8 mouse cellular contexts compared by ENCODE assay signal in the genomic region with DNA sequence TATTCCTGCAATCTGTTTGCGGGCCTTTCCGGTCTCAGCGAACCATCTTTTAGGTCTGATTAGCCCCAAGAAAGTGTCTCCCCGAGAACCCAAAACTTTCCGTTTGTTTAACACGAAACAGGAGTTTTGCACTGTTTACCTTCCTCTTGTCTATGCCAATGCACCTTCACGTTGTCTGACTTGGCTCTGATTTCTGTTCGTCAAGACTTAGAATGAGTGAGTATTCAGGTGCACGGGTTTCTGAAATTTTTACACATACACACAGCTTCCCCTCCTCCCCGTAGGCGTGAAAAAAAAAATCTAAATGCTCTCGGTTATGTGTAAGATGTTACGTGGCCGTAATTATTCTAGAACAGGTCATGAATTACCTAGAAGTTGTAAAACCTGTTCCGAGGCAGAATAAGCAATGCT. TPM values are rescaled to one million over a fixed set of nuclear protein-coding genes. Genes with fewer than 3 reads are reported as not detected.
DNase-seq lines count a peak whose midpoint lies in the region; ATAC-seq lines count a peak whose summit lies in the region.

No protein-coding gene starts in this region.

- no peaks in the 10 kb centered on the region for H3K27me3 ChIP-seq in heart, embryonic 15.5 days
- no peaks in the 10 kb centered on the region for H3K27me3 ChIP-seq in lung, embryonic 16.5 days (ENCODE audit: control insufficient read depth, insufficient read depth, low read depth, low read length)
- no peaks in the 10 kb centered on the region for H3K27me3 ChIP-seq in stomach, embryonic 16.5 days (ENCODE audit: control insufficient read depth, insufficient read depth, low read length)

- WGBS in heart, embryonic 15.5 days: under 1% methylated on average over 15 of the region's 15 CpGs
- WGBS in lung, embryonic 16.5 days: under 1% methylated on average over 15 of the region's 15 CpGs
- under 1% methylated on average over 15 of the region's 15 CpGs for WGBS in stomach, embryonic 16.5 days

- no peak for ATAC-seq in heart, embryonic 15.5 days (replicated peaks; ENCODE audit: insufficient number of reproducible peaks, insufficient read depth, low FRiP score, low read depth)
- ATAC-seq in lung, embryonic 16.5 days (ENCODE audit: low read depth): no peak
- no peak for ATAC-seq in stomach, embryonic 16.5 days (ENCODE audit: insufficient read depth, low FRiP score)

- no peaks in the 10 kb centered on the region for H3K9me3 ChIP-seq in heart, embryonic 15.5 days (replicated peaks)
- no peaks in the 10 kb centered on the region for H3K9me3 ChIP-seq in lung, embryonic 16.5 days (ENCODE audit: control insufficient read depth, low read length)
- no peaks in the 10 kb centered on the region for H3K9me3 ChIP-seq in stomach, embryonic 16.5 days (replicated peaks; ENCODE audit: control insufficient read depth, low read length)

- no peaks in the 10 kb centered on the region for H3K36me3 ChIP-seq in heart, embryonic 15.5 days
- no peaks in the 10 kb centered on the region for H3K36me3 ChIP-seq in lung, embryonic 16.5 days (ENCODE audit: control insufficient read depth, insufficient read depth, low read length)
- H3K36me3 ChIP-seq in stomach, embryonic 16.5 days (ENCODE audit: control insufficient read depth, insufficient read depth, low read length): no peaks in the 10 kb centered on the region

- intact Hi-C loops in heart, postnatal 25 days (cut with DNase I): loop anchor here (10.0 kb wide), 1 partner anchor 981 kb away; the partner anchor contains the start of gene Stam

- no peak for DNase-seq in heart, postnatal 25 days (ENCODE audit: low spot score)
- DNase-seq in MN1 (ENCODE audit: low spot score): peak; percentile 17
- peak; percentile 46 for DNase-seq in forelimb bud, embryonic 11.5 days (ENCODE audit: low read depth, low spot score)
- DNase-seq in ovary, postnatal 36 days (ENCODE audit: low spot score): no peak
- DNase-seq in urinary bladder, postnatal 10 days (ENCODE audit: low spot score): no peak

- H3K4me2 ChIP-seq in heart, embryonic 15.5 days: peak overlapping the region; percentile 67
- H3K4me2 ChIP-seq in lung, embryonic 16.5 days (ENCODE audit: low read depth, low read length): peak overlapping the region; percentile 72
- peak overlapping the region; percentile 71 for H3K4me2 ChIP-seq in stomach, embryonic 16.5 days (ENCODE audit: low read depth, low read length)

- peak overlapping the region; percentile 90 for H3K27ac ChIP-seq in heart, embryonic 15.5 days
- H3K27ac ChIP-seq in lung, embryonic 16.5 days (ENCODE audit: low read length): peak overlapping the region; percentile 95
- peak overlapping the region; percentile 96 for H3K27ac ChIP-seq in stomach, embryonic 16.5 days (ENCODE audit: low read length)

- peak overlapping the region; percentile 91 for H3K9ac ChIP-seq in heart, embryonic 15.5 days
- H3K9ac ChIP-seq in lung, embryonic 16.5 days (ENCODE audit: low read length): peak overlapping the region; percentile 97
- H3K9ac ChIP-seq in stomach, embryonic 16.5 days (ENCODE audit: low read length): peak overlapping the region; percentile 96

- H3K4me1 ChIP-seq in heart, embryonic 15.5 days (replicated peaks): peaks cover 28% of the 10 kb centered on the region
- H3K4me1 ChIP-seq in lung, embryonic 16.5 days (replicated peaks; ENCODE audit: control insufficient read depth, insufficient read depth, low read length): peaks cover 11% of the 10 kb centered on the region
- peaks cover 21% of the 10 kb centered on the region for H3K4me1 ChIP-seq in stomach, embryonic 16.5 days (ENCODE audit: control insufficient read depth, insufficient read depth, low read length)

- H3K4me3 ChIP-seq in heart, embryonic 15.5 days: peak overlapping the region; percentile 85
- peak overlapping the region; percentile 95 for H3K4me3 ChIP-seq in lung, embryonic 16.5 days (ENCODE audit: low read length)
- H3K4me3 ChIP-seq in stomach, embryonic 16.5 days (replicated peaks; ENCODE audit: low read length): peak overlapping the region; percentile 90

RNA-seq across cellular contexts. Expression of gene Nsun6, which starts 0.9 kb away (rescaled TPM):
- 6.8 TPM in 2 replicates for polyA plus RNA-seq in heart, embryonic 15.5 days (2015; fragmentation: Nextera tagmentation; extraction: Ambion mirVana)
- total RNA-seq in heart, postnatal 25 days (2021): 1 to 10 TPM; 2.2 to 5.3 TPM
- polyA plus RNA-seq in lung, embryonic 16.5 days (2015; fragmentation: Nextera tagmentation; extraction: Ambion mirVana): 14.8 and 15.2 TPM in 2 replicates
- 8.0 and 9.4 TPM in 2 replicates for polyA plus RNA-seq in stomach, embryonic 16.5 days (2015; fragmentation: Nextera tagmentation; extraction: Ambion mirVana)

RNA-seq across cellular contexts. Expression of gene Arl5b, which starts 6.6 kb away (rescaled TPM):
- polyA plus RNA-seq in heart, embryonic 15.5 days (2015; fragmentation: Nextera tagmentation; extraction: Ambion mirVana): 18.4 and 20.6 TPM in 2 replicates
- 10 to 100 TPM; 29.3 to 37.4 TPM for total RNA-seq in heart, postnatal 25 days (2021)
- polyA plus RNA-seq in lung, embryonic 16.5 days (2015; fragmentation: Nextera tagmentation; extraction: Ambion mirVana): 29.3 and 30.1 TPM in 2 replicates
- 24.0 and 25.9 TPM in 2 replicates for polyA plus RNA-seq in stomach, embryonic 16.5 days (2015; fragmentation: Nextera tagmentation; extraction: Ambion mirVana)

Comparison
In these comparisons a context has a peak if more than half of its experiments do, and no peak if none do; other contexts are left out.
1. DNase-seq: peak in MN1 (single experiment) and forelimb bud, embryonic 11.5 days (single experiment); none in heart, postnatal 25 days (single experiment), ovary, postnatal 36 days (single experiment) and urinary bladder, postnatal 10 days (single experiment).
2. Peak in every context shown above with its lines, with median percentiles within 50 percentile points of each other: H3K27ac ChIP-seq, H3K4me2 ChIP-seq, H3K4me3 ChIP-seq and H3K9ac ChIP-seq.